In the genomic region with DNA sequence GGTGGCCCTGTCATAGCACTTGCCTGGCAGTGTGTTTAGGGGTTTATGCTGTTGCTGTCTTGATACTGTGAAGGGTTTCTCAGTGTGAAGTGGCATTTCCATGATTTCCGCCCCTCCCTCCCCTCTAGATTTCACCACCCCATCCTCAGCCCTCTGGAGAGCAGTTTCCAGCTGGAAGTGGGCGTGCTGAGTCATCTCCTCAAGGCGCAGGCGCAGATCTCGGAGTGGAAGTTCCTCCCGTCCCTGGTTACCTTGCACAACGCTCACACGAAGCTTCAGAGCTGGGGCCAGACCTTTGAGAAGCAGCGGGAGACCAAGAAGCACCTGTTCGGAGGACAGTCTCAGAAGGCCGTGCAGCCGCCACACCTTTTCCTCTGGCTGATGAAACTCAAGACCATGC, we compare ENCODE assay signal across 14 mouse cellular contexts. TPM values are rescaled to one million over a fixed set of nuclear protein-coding genes. Genes with fewer than 3 reads are reported as not detected.
DNase-seq lines count a peak whose midpoint lies in the region; ATAC-seq lines count a peak whose summit lies in the region.
"Had no signal": no experiment of that assay in that cellular context is flagged by ENCODE, and none has a peak within 500 bp of the region (broad histone marks: within the 10 kb centered on the region; RNA-seq: fewer than 3 reads in every experiment).

No protein-coding gene starts in this region.

- no peaks in the 10 kb centered on the region for H3K9me3 ChIP-seq in intestine, embryonic 15.5 days
- H3K9me3 ChIP-seq: kidney, embryonic 15.5 days; liver, embryonic 12.5 days had no signal

- no peaks in the 10 kb centered on the region for H3K27me3 ChIP-seq in intestine, embryonic 15.5 days (replicated peaks)
- H3K27me3 ChIP-seq: CH12.LX; kidney, embryonic 15.5 days; liver, embryonic 12.5 days had no signal

- ATAC-seq in intestine, embryonic 15.5 days: no peak
- ATAC-seq in activated CD4-positive, CD25-positive, alpha-beta regulatory T cell, adult 4 months: no peak
- ATAC-seq: forebrain, postnatal 0 days; liver, embryonic 12.5 days had no signal

- peaks cover 24% of the 10 kb centered on the region for H3K36me3 ChIP-seq in intestine, embryonic 15.5 days

- peak; percentile 86 for DNase-seq in right cerebral cortex, adult 18-20 months
- DNase-seq in right cerebral cortex, postnatal 4 days: no peak
- DNase-seq in layer of hippocampus, adult 18-20 months (ENCODE audit: low spot score in 2 of 2): peak; percentile 44 to 56
- DNase-seq in lung, postnatal 14 days: peak; percentile 55
- DNase-seq in kidney, adult 9 months: no peak
- no peak for DNase-seq in cerebellum, adult 11 months
- DNase-seq: forebrain, postnatal 0 days; midbrain, embryonic 14.5 days; thymus, adult 18-20 months had no signal

- no peak overlapping the region for H3K4me2 ChIP-seq in intestine, embryonic 15.5 days (replicated peaks)
- H3K4me2 ChIP-seq: kidney, embryonic 15.5 days; liver, embryonic 12.5 days had no signal

- no peak overlapping the region for H3K27ac ChIP-seq in intestine, embryonic 15.5 days
- H3K27ac ChIP-seq: kidney, embryonic 15.5 days; liver, embryonic 12.5 days had no signal

- no peak overlapping the region for H3K4me3 ChIP-seq in intestine, embryonic 15.5 days (replicated peaks)
- H3K4me3 ChIP-seq: kidney, embryonic 15.5 days; liver, embryonic 12.5 days had no signal

- H3K4me1 ChIP-seq in intestine, embryonic 15.5 days (replicated peaks): no peaks in the 10 kb centered on the region
- H3K4me1 ChIP-seq: kidney, embryonic 15.5 days; liver, embryonic 12.5 days had no signal

- WGBS in intestine, embryonic 15.5 days: 90% methylated on average over 12 of the region's 12 CpGs

- H3K9ac ChIP-seq in intestine, embryonic 15.5 days: no peak overlapping the region
- H3K9ac ChIP-seq: forebrain, postnatal 0 days; kidney, embryonic 15.5 days; liver, embryonic 12.5 days had no signal

RNA-seq across cellular contexts. Expression of a gene that starts 10.4 kb away (rescaled TPM):
- 10 to 100 TPM; 10.1 to 10.9 TPM for total RNA-seq in layer of hippocampus, adult 18-20 months (2021)
- polyA plus RNA-seq in intestine, embryonic 15.5 days (2015; fragmentation: Nextera tagmentation; extraction: Ambion mirVana): 3.1 and 3.9 TPM in 2 replicates
- 1 to 10 TPM; 3.2 to 4.3 TPM for polyA plus RNA-seq in activated CD4-positive, CD25-positive, alpha-beta regulatory T cell, adult 4 months (2017; shearing (Covaris generic))

Comparison
In these comparisons a context has a peak if more than half of its experiments do, and no peak if none do; other contexts are left out.
1. DNase-seq: peak in right cerebral cortex, adult 18-20 months (single experiment), layer of hippocampus, adult 18-20 months (2 of 2) and lung, postnatal 14 days (single experiment); none in right cerebral cortex, postnatal 4 days (single experiment), kidney, adult 9 months (single experiment) and cerebellum, adult 11 months (single experiment).